ENCODE assay signal across 8 mouse cellular contexts in genomic region chr9:81632191-81632735, GRCm38 (mm10). TPM values are rescaled to one million over a fixed set of nuclear protein-coding genes. Genes with fewer than 3 reads are reported as not detected.
DNase-seq lines count a peak whose midpoint lies in the region; ATAC-seq and TF ChIP-seq lines count a peak whose summit lies in the region.

No protein-coding gene starts in this region.

- no peaks in the 10 kb centered on the region for H3K36me3 ChIP-seq in testis, adult 2 months (ENCODE audit: control insufficient read depth, insufficient read depth, low read length)
- no peaks in the 10 kb centered on the region for H3K36me3 ChIP-seq in hindbrain, embryonic 10.5 days
- H3K36me3 ChIP-seq in lung, postnatal 0 days (ENCODE audit: insufficient read depth, low read length): no peaks in the 10 kb centered on the region
- H3K36me3 ChIP-seq in stomach, embryonic 14.5 days (ENCODE audit: control insufficient read depth, insufficient read depth, low read length): no peaks in the 10 kb centered on the region

- H3K9me3 ChIP-seq in hindbrain, embryonic 10.5 days: no peaks in the 10 kb centered on the region
- H3K9me3 ChIP-seq in lung, postnatal 0 days (ENCODE audit: low read length): no peaks in the 10 kb centered on the region
- H3K9me3 ChIP-seq in stomach, embryonic 14.5 days (ENCODE audit: control insufficient read depth, low read depth, low read length): no peaks in the 10 kb centered on the region

- TF ChIP-seq POLR2A in testis, adult 2 months (IDR thresholded peaks at IDR 0.05; ENCODE audit: control insufficient read depth, low read depth, low read length): no peak

- peak overlapping the region; percentile 5 for H3K4me3 ChIP-seq in testis, adult 2 months (ENCODE audit: control insufficient read depth, low read depth, low read length)
- peak overlapping the region; percentile 81 for H3K4me3 ChIP-seq in hindbrain, embryonic 10.5 days
- peak overlapping the region; percentile 45 for H3K4me3 ChIP-seq in lung, postnatal 0 days (ENCODE audit: low read depth, low read length)
- H3K4me3 ChIP-seq in stomach, embryonic 14.5 days (ENCODE audit: low read depth, low read length): peak overlapping the region; percentile 54

- no peak overlapping the region for H3K9ac ChIP-seq in lung, postnatal 0 days (replicated peaks; ENCODE audit: low read depth)
- peak overlapping the region; percentile 53 for H3K9ac ChIP-seq in stomach, embryonic 14.5 days (replicated peaks; ENCODE audit: low read depth, low read length)

- TF ChIP-seq CTCF in testis, adult 2 months (IDR thresholded peaks at IDR 0.05; ENCODE audit: control insufficient read depth, insufficient read depth, insufficient replicate concordance, low read depth, low read length): no peak
- no peak for TF ChIP-seq CTCF in lung, postnatal 0 days (IDR thresholded peaks at IDR 0.05)

- under 1% methylated on average over 31 of the region's 31 CpGs for WGBS in hindbrain, embryonic 10.5 days
- 3% methylated on average over 29 of the region's 31 CpGs for WGBS in lung, postnatal 0 days
- WGBS in stomach, embryonic 14.5 days: 1% methylated on average over 29 of the region's 31 CpGs

- H3K27me3 ChIP-seq in testis, adult 2 months (ENCODE audit: control insufficient read depth, insufficient read depth, low read length): no peaks in the 10 kb centered on the region
- peaks cover 51% of the 10 kb centered on the region for H3K27me3 ChIP-seq in hindbrain, embryonic 10.5 days (ENCODE audit: insufficient read depth, poor library complexity, severe bottlenecking)
- peaks cover 22% of the 10 kb centered on the region for H3K27me3 ChIP-seq in lung, postnatal 0 days (replicated peaks; ENCODE audit: insufficient read depth, low read length)
- H3K27me3 ChIP-seq in stomach, embryonic 14.5 days (ENCODE audit: control insufficient read depth, insufficient read depth, low read length): 0 out of 2 replicates have a peak, but pooled peaks cover 2% of the 10 kb centered on the region

- H3K27ac ChIP-seq in testis, adult 2 months (ENCODE audit: control insufficient read depth, insufficient read depth, low read depth, low read length): no peak overlapping the region
- H3K27ac ChIP-seq in hindbrain, embryonic 10.5 days: peak overlapping the region; percentile 89
- no peak overlapping the region for H3K27ac ChIP-seq in lung, postnatal 0 days (ENCODE audit: low read length)
- H3K27ac ChIP-seq in stomach, embryonic 14.5 days (ENCODE audit: low read length): no peak overlapping the region

- ATAC-seq in lung, postnatal 0 days: peak; percentile 11; the same call in 1 of the 2 replicates
- ATAC-seq in stomach, embryonic 14.5 days (ENCODE audit: insufficient number of reproducible peaks, insufficient read depth, low FRiP score, low read depth): 0 out of 2 replicates have a peak, but pooled peaks have one; percentile 7

- no peak for TF ChIP-seq EP300 in lung, postnatal 0 days (IDR thresholded peaks at IDR 0.05)

- peaks cover 8% of the 10 kb centered on the region; the same call in 1 of the 2 replicates for H3K4me1 ChIP-seq in testis, adult 2 months (ENCODE audit: control insufficient read depth, insufficient read depth, low read length)
- peaks cover 35% of the 10 kb centered on the region for H3K4me1 ChIP-seq in hindbrain, embryonic 10.5 days (replicated peaks)
- no peaks in the 10 kb centered on the region; the same call in 1 of the 2 replicates for H3K4me1 ChIP-seq in lung, postnatal 0 days (ENCODE audit: insufficient read depth, low read depth, low read length)
- no peaks in the 10 kb centered on the region for H3K4me1 ChIP-seq in stomach, embryonic 14.5 days (ENCODE audit: control insufficient read depth, insufficient read depth, low read length)

- peak; percentile 54 for DNase-seq in embryo, embryonic 10 days (ENCODE audit: low spot score)
- DNase-seq in embryo, embryonic 9.5 days (ENCODE audit: extremely low spot score): no peak
- DNase-seq in testis, postnatal 10 days (ENCODE audit: low spot score): no peak
- peak; percentile 72 for DNase-seq in hindbrain, embryonic 10.5 days (ENCODE audit: low spot score)
- no peak for DNase-seq in lung, postnatal 0 days (ENCODE audit: low spot score)
- DNase-seq in urinary bladder, postnatal 25 days (ENCODE audit: low spot score): no peak

- H3K4me2 ChIP-seq in lung, postnatal 0 days (replicated peaks; ENCODE audit: low read depth, low read length): peak overlapping the region; percentile 88
- peak overlapping the region; percentile 70 for H3K4me2 ChIP-seq in stomach, embryonic 14.5 days (replicated peaks; ENCODE audit: low read depth, low read length)

RNA-seq across cellular contexts. Expression of gene Htr1b, which starts 1.4 kb away (rescaled TPM):
- not detected in 2 replicates for polyA plus RNA-seq in testis, adult 2 months (2012; rRNA removed)
- polyA plus RNA-seq in hindbrain, embryonic 10.5 days (2016; fragmentation: Nextera tagmentation; extraction: Ambion mirVana): 1.1 and 1.9 TPM in 2 replicates
- 0.10 and 0.16 TPM in 2 replicates for polyA plus RNA-seq in lung, postnatal 0 days (2015; fragmentation: Nextera tagmentation; extraction: Ambion mirVana)
- 1.5 and 1.8 TPM in 2 replicates for polyA plus RNA-seq in stomach, embryonic 14.5 days (2014; fragmentation: Nextera tagmentation; extraction: Ambion mirVana)

Comparison
In these comparisons a context has a peak if more than half of its experiments do, and no peak if none do; other contexts are left out.
1. DNase-seq: peak in embryo, embryonic 10 days (single experiment) and hindbrain, embryonic 10.5 days (single experiment); none in embryo, embryonic 9.5 days (single experiment), testis, postnatal 10 days (single experiment), lung, postnatal 0 days (single experiment) and urinary bladder, postnatal 25 days (single experiment).
2. H3K4me3 ChIP-seq: peak in every context shown above with its lines; median percentile 81 in hindbrain, embryonic 10.5 days; 54 in stomach, embryonic 14.5 days; 45 in lung, postnatal 0 days; 5 in testis, adult 2 months.